Mouse (Mus musculus) liver, embryonic 12.5 days (tissue): ENCODE measurements at regions not wholly inside any gene's neighbourhood (a gene's known extent, or its start where the extent isn't known, plus 50 kb on each side); places are given as distances from the start of the nearest gene placed in this dataset. TPM values are rescaled to one million over a fixed set of nuclear protein-coding genes. Genes with fewer than 3 reads are reported as not detected.

Experiments used
- ATAC-seq: fragments of 200-750 bp; cut with Nextera tagmentation; 2 replicates; pipeline ENCODE4 v1.8.0; 2017; ENCODE audit warnings: moderate number of reproducible peaks, mild to moderate bottlenecking, moderate library complexity
- H3K27ac ChIP-seq: fragments of 300-500 bp; sonication (generic); 2 replicates; pipeline ENCODE4 v1.5.1; 2016; ENCODE audit warnings: mild to moderate bottlenecking
- H3K27me3 ChIP-seq: fragments of 300-500 bp; sonication (generic); replicated peaks from 2 replicates; pipeline ENCODE4 v1.6.1; 2016; ENCODE audit warnings: mild to moderate bottlenecking, moderate library complexity
- H3K36me3 ChIP-seq: fragments of 300-500 bp; sonication (generic); 2 replicates; pipeline ENCODE4 v1.6.1; 2016; ENCODE audit warnings: mild to moderate bottlenecking, moderate library complexity
- H3K4me1 ChIP-seq: fragments of 300-500 bp; sonication (generic); 2 replicates; pipeline ENCODE4 v1.6.1; 2016
- H3K4me2 ChIP-seq: fragments of 300-500 bp; sonication (generic); 2 replicates; pipeline ENCODE4 v1.6.1; 2016; ENCODE audit warnings: mild to moderate bottlenecking, moderate library complexity
- H3K4me3 ChIP-seq: fragments of 300-500 bp; sonication (generic); 2 replicates; pipeline ENCODE4 v1.5.1; 2016; ENCODE audit warnings: mild to moderate bottlenecking, moderate library complexity
- H3K9ac ChIP-seq: fragments of 300-500 bp; sonication (generic); 2 replicates; pipeline ENCODE4 v1.6.1; 2016; ENCODE audit warnings: mild to moderate bottlenecking, moderate library complexity
- H3K9me3 ChIP-seq: fragments of 300-500 bp; sonication (generic); replicated peaks from 2 replicates; pipeline ENCODE4 v1.6.1; 2016; ENCODE audit warnings: mild to moderate bottlenecking, moderate library complexity
- WGBS: fragments of 180-500 bp; shearing (Covaris S2); methylation state at CpG from one replicate; pipeline ENCODE4 v1.1.7; 2016; ENCODE audit not compliant: insufficient replicate concordance; 5-methylcytosine and 5-hydroxymethylcytosine counted together
- microRNA-seq: library from miRNA; unstranded; fragments of <30 nt; microRNA quantifications from one replicate; pipeline ENCODE4, GENCODE M21; 2017

GRCm38 (mm10) chr17:64550034-64550433 lies 50.5 kb upstream of the Man2a1 start:
- Histone ChIP-seq H3K36me3 (no peaks in the 10 kb centered on the region), H3K27ac (no peak overlapping the region), H3K27me3 (no peaks in the 10 kb centered on the region), H3K9ac (no peak overlapping the region), H3K4me3 (no peak overlapping the region), H3K4me1 (no peaks in the 10 kb centered on the region), H3K9me3 (no peaks in the 10 kb centered on the region), H3K4me2 (no peak overlapping the region)
- ATAC-seq, result no peak
- 58% methylated on average over 6 of the region's 6 CpGs for WGBS

Small RNAs in the stretch of these regions (microRNA-seq; reads per million reads assigned to microRNA genes)
- not detected for gene Mir6420
